Mouse (Mus musculus): Measurements from ENCODE around the gene Dnah8. TPM values are rescaled to one million over a fixed set of nuclear protein-coding genes. Genes with fewer than 3 reads are reported as not detected.
A peak's percentile ranks its signal among the peaks of the same experiment; 100 is the strongest.

Dnah8 gene
- total RNA-seq, 2 experiments from 2014 or later = 0.46 to 1.6 TPM

- DNase-seq (ENCODE audit: low spot score in 2 of 2) = no peak
Measured at GRCm38 (mm10) chr17:30860606-30861005, 236.5 kb downstream of the Dnah8 start.

DNA sequence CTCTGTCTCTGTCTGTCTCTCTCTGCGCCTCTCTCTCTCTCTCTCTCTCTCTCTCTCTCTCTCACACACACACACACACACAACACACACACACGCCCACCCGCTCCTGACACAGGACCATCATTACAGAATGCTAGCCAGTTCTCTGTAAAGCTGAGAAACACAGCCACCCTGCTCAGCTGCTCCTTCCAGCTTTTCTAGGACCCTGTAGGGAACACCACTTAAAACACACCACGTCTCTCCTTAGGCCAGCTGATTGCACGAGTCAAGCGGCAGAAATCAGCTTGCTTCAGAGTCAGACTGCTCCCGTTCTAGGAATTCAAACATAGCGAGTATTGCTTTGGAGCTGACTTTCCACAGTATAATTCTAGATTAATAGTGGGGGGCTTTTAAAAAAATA lies 242.1 kb downstream of the Dnah8 start:
- peak in 1 of 2 experiments; percentile 22 for DNase-seq (ENCODE audit: low spot score in 2 of 2)

DNA sequence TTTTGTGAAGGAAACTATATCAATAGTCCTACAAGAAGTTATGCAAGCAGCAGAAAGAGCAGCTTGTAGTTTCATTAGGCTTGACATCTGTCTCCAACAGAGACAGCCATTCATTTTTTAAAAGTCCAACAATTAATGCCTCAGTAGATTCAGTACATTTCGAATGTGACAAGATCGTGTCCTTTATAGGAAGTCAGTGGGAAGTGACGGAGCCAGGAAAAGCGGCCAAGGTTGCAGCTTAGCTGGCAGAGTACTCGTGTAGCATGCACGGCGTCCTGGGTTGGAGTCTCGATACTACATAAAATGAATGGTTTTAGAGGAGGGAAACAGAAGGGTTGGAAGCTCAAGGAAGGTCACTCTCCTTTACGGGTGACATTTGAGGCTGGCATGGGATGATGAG lies 242.8 kb downstream of the Dnah8 start:
- peak in 1 of 2 experiments; percentile 19 for DNase-seq (ENCODE audit: low spot score in 2 of 2)

DNA sequence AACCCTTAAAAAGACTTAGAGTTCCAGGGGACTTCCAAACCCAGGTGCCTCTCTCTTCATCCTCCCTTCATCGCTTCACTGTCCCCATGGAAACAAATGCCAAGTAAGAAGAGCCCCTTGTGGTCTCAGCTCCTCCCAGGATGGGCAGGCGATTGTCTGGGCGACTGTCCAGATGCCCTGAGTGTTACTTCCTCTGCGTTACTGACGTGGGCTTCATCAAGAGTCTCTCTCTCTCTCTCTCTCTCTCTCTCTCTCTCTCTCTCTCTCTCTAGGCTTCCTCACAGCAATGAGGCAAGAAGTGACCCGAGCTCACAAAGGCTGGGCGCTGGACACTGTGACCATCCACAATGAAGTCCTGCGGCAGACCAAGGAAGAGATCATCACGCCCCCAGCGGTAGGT lies 246.9 kb downstream of the Dnah8 start:
- DNase-seq (ENCODE audit: low spot score in 2 of 2) = no peak

GRCm38 (mm10) chr17:30874276-30874675 lies 250.1 kb downstream of the Dnah8 start:
- no peak for DNase-seq (ENCODE audit: low spot score in 2 of 2)

- no peak for DNase-seq (ENCODE audit: low spot score in 2 of 2)
Measured at GRCm38 (mm10) chr17:30877456-30877855, 253.3 kb downstream of the Dnah8 start.

- DNase-seq (ENCODE audit: low spot score in 2 of 2) = no peak
Measured at GRCm38 (mm10) chr17:30878626-30879025, 254.5 kb downstream of the Dnah8 start.

GRCm38 (mm10) chr17:30880391-30880790 lies 256.2 kb downstream of the Dnah8 start:
- DNase-seq (ENCODE audit: low spot score in 2 of 2) = no peak

GRCm38 (mm10) chr17:30881001-30881400 lies 256.8 kb downstream of the Dnah8 start:
- DNase-seq (ENCODE audit: low spot score in 2 of 2) = no peak

DNA sequence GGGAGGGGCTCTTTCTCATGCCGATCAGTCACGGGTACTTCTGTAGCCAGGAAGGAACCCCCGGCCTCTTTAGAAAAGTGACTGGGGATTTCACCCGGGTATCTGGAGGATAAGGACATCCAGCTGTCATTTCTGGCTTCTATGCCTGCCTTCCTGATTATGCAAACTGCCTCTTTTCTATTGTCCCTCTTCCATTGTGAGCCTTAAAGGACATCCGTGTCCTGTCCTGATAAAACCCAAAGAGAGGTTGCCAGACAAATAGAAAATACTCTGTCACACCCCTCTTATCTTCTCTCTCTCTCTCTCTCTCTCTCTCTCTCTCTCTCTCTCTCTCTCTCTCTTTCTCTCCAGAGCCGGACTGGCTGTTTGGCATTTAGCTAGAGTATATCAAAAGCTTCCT lies 258.1 kb downstream of the Dnah8 start:
- no peak for DNase-seq (ENCODE audit: low spot score in 2 of 2)

DNA sequence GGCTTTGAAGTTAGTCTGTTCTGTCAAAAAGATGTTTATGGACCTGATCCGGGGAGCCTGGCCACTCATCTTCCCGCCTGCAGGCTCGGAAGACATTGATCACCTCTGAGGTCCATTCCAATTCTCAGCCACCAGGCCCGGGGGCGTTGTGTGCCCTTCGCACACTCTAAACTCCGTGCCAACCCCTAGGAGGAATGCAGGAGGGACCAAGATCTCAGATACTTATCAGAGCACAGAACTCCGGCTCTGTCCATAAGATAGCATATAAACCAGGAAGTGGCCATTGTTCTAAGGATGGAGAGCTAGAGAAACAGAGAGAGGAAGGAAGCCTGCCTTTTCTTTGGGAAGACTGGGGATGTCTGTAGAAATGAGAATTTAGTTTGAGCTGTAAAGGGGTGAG lies 259.4 kb downstream of the Dnah8 start:
- DNase-seq (ENCODE audit: low spot score in 2 of 2) = no peak

DNA sequence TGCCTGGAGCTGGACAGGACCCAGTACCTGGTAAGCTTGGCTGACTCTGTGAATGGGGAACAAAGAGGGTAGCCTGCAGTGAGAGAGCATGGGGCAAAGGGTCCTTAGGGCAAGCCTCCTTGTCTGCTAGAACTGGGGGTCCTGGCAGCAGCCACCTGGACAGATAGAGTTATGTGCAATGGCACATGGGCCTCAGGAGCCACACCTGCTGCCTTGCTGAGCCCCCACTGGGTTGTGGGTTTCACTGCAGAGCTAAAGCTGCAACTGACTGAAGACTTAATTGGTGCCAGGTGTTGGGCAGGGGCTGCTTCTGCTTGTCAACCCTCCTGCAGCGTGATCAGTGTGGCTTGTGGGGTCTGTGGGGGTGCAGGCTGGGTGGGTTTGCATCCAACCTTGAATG lies 267.9 kb downstream of the Dnah8 start:
- DNase-seq (ENCODE audit: low spot score in 2 of 2) = no peak

DNA sequence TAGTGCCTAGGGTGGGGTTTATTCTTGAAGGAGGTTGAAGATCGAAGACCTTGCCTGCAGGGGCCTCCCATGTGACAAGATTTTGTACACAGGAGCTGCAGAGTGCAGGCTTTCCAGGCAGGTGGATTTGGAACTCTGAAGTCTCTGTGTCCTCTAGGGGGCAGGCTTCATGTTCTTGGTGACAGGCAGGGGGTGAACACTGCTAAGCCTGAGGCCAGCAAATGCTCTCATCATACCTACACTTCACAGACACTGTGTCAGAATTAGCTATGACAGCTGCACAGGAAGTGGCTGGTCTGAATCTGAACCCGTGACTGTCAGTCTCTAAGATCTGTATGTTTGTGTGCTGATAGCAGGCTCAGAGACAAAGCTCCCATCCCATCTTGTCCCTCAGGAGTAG lies 268.6 kb downstream of the Dnah8 start:
- DNase-seq (ENCODE audit: low spot score in 2 of 2) = no peak

DNA sequence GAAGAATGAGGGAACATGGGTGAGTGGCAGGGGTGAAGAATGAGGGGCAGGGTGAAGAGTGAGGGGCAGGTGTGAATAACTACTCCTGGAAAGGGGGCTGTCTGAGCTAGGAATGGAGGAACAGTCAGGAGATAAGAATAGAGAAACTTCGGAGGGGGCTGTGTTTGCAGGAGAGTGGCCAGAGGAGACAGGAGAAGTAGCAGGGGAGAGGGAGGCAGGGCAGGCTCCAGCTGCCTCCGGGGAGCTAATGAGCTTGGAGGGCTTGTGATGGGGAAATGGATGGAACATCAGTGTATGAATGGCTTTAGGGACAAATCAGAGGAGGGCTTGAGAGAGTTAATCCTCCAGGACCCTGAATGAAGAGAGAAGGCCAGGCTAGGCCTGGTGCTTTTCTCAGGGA lies 272.9 kb downstream of the Dnah8 start:
- DNase-seq (ENCODE audit: low spot score in 2 of 2) = no peak

- DNase-seq (ENCODE audit: low spot score in 2 of 2) = no peak
Measured at GRCm38 (mm10) chr17:30901627-30902026, 277.5 kb downstream of the Dnah8 start, which contains the start of gene Glp1r. Gene Glp1r (plus strand): TSS chr17:30901817.

GRCm38 (mm10) chr17:30904096-30904495 lies 279.9 kb downstream of the Dnah8 start:
- no peak for DNase-seq (ENCODE audit: low spot score in 2 of 2)

DNA sequence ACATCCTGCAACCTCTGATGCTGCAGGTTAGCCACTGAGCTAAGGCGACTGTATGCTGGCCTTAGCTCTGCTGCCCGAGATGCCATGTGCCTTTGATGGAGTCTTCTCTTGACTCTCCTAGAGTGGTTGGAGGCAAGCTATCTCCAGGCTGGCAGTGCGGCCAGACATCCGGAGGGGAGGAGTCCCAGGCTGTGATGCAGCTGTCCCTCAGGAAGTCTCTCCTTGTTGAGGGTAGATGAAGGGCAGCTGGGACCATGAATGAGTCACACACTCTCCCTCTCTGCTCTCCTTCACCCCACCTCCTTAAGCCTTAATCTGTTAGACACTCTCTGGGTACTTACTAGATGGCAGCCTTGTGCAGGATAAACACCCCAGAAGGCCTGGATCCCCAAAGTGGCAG lies 283.4 kb downstream of the Dnah8 start:
- DNase-seq (ENCODE audit: low spot score in 2 of 2) = no peak

GRCm38 (mm10) chr17:30910866-30911731 lies 286.9 kb downstream of the Dnah8 start:
- DNase-seq (ENCODE audit: low spot score in 2 of 2) = no peak

GRCm38 (mm10) chr17:30911732-30912088 lies 287.6 kb downstream of the Dnah8 start:
- no peak for DNase-seq (ENCODE audit: low spot score in 2 of 2)

DNA sequence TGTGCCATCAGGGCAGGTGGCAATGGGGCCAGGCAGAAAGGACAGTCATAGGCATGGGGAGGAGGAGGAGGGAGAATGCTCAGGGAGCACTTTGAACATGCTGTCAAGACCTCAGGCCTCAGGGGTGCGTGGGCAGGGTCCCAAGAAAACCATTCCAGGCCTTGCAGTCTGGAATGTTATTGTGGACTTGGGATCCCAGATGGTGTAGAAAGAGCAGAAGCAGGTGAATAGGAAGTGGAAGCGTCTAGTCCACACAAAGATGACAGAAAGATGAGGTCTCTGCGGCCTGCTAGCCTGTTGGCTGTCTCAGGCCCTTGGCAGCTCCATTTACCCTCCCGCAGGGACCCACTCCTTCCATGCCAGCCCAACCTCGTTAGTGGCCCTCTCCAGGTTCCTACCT lies 288.4 kb downstream of the Dnah8 start:
- no peak for DNase-seq (ENCODE audit: low spot score in 2 of 2)

DNA sequence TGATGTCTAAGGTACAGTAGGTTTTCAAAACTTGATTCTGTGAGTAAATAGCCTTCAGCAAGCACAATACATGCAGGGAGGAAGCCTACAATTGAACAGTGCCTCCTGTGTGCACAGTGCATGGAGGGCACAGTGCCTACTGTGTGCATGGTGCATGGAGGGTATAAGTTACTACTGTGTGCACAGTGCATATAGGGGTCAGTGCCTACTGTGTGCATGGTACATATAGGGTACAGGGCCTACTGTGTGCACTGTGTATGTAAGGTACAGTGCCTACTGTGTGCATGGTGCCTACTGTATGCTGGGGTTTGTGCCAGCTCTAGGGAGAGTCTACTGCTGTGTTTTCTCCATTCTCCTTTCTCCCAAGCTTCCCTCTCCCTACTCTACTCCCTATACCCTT lies 290.1 kb downstream of the Dnah8 start:
- no peak for DNase-seq (ENCODE audit: low spot score in 2 of 2)

- no peak for DNase-seq (ENCODE audit: low spot score in 2 of 2)
Measured at GRCm38 (mm10) chr17:30923566-30923965, 299.4 kb downstream of the Dnah8 start.
